Mouse (Mus musculus) yolk sac, embryonic 10.5 days (tissue): ENCODE data around the gene Gkn2.
A peak's percentile ranks its signal among the peaks of the same experiment; 100 is the strongest.

Experiments
- DNase-seq: peaks from one replicate; pipeline ENCODE4 v3.0.0-alpha.2; 2017; ENCODE audit warnings: low spot score

Gkn2 gene

GRCm38 (mm10) chr6:87373057-87373456 lies at the start of gene Gkn2:
Gene Gkn2, plus strand, starts transcription at chr6:87373357.
- no peak for DNase-seq

GRCm38 (mm10) chr6:87323381-87323780 lies 49.8 kb upstream of the Gkn2 start:
- no peak for DNase-seq

GRCm38 (mm10) chr6:87326932-87327331 lies 46.2 kb upstream of the Gkn2 start:
- DNase-seq = no peak

DNA sequence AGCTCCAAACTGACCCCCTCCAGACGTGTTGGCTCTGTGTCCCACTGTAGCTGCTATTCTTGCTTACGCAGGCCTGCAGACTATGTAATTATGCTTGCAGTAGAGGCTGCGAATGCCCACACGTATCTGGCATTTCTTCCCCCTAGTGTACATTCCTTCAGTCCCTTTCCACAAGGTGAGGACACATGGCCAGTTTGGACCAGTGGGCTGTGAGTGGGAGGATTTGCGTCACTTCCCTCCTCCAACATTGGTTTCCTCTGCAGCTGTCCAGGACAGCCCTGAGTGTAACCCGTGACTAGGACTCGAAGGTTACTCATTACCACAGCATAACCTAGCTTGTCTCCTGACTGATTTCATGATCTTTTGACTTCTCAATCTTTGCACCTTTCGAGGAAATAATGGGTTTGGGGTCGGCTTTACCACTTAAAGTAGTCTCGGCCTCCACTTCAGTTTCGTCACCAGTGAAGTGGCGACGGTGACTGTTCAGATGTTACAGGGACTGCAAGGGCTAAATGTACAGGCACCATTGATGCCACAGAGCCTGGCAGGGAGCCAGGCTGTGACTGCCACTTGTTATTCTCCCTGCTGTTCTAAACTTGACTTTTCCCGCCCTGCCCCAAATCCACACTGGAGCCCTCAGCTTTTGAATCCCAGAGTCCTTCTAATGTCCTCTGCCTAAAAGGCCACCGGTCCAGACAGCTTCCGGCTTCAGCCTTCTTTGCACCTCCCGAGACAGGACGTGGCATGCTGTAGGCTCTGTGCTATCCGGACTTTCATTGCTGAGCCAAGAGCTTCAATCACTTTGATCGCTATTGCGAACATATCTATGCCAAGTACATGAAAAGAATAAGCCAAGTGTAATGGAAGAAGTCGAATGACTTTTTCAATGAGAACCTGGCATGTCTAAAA lies 44.6 kb upstream of the Gkn2 start:
- DNase-seq = peak; percentile 45

DNA sequence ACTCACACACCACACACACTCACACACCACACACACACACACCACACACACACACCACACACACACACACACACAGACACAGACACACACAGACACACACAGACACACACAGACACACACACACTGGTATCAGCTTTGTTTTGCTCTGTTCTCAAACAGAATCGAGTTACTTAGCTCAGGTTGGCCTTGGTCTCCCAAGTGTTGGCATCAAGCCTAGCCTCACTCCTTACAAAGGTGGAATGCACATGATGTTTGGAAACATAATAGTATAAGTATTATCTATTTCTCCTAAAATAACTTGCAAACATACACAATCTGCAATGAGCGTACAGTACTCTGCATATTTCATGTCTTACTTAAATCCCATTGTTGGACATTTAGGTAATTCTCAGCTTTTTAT lies 40.8 kb upstream of the Gkn2 start:
- no peak for DNase-seq

- DNase-seq = no peak
These were observed 38.6 kb upstream of the Gkn2 start for GRCm38 (mm10) chr6:87334361-87335090.

- peak; percentile 57 for DNase-seq
These were observed 37.8 kb upstream of the Gkn2 start, which contains the start of gene Antxr1 for GRCm38 (mm10) chr6:87335091-87335934. Gene Antxr1, minus strand, starts transcription at chr6:87335821.

GRCm38 (mm10) chr6:87335935-87336295 lies 37.2 kb upstream of the Gkn2 start:
- DNase-seq = no peak

DNA sequence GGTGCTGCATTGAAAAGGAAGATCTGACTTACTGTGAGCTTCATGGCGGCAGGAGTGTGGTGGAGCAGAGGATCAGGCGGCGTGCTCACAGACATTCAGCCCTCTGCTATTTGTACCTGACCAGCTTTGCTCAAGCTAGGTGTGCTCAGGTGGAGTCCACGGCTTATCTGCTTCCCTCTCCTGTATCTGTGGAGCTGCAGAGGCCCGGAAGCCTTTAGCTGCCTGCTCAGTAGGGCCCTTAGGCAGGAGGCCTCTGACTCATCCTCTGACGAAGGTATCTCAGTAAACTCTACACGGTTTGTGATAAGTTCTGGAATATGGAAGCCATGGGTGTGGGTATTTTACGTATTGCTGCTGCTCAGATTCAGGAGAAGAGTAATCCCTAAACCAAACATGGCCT lies 22.3 kb upstream of the Gkn2 start, which contains the start of gene Gkn1:
Gkn1 (minus strand) TSS at position 114 of the 400 bp plus-strand sequence.
- DNase-seq = no peak

- no peak for DNase-seq
These were observed 18.7 kb upstream of the Gkn2 start for GRCm38 (mm10) chr6:87354441-87354840.

DNA sequence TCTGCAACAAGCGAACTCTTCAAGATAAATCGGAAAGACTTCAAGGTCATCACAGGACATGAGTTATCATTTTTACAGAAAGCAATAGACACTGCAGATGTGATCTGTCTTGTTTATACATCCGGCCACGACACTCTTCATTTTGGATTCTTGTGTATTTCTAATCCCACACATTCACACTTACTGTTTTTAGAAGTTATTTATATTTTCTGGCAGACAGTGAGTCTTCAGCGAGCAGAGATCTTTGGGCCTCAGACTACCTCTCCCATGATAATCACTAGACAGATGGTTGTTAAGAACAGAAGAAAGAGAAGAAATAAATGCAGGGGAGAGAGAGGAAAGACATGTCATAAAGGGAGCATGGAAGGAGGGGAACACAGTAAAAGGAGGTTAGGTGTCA lies 3.9 kb upstream of the Gkn2 start:
- no peak for DNase-seq

- no peak for DNase-seq
These were observed 11.0 kb downstream of the Gkn2 start for GRCm38 (mm10) chr6:87383926-87384691.

- DNase-seq = no peak
These were observed 11.6 kb downstream of the Gkn2 start for GRCm38 (mm10) chr6:87384761-87385160.

- DNase-seq = peak; percentile 35
These were observed 13.0 kb downstream of the Gkn2 start for GRCm38 (mm10) chr6:87386203-87386602.

- no peak for DNase-seq
These were observed 13.5 kb downstream of the Gkn2 start for GRCm38 (mm10) chr6:87386681-87387080.

DNA sequence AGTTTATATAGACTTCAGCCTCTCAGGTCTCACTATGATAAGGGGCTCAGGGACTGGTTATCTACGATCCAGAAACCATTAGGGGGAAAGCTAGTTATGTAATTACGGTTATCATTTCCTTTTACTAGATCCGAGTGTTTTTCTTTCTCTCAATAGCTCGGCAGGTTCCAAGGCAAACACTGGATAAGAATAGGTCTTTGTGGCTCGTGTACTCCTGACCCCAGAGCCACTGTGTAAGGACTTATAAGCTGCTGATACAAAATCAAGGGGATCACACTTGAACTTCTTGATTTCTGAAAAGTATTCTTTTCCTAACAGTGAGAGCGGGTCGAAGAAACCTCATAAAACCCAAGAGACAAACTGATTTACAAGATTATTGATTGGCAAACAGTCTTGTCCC lies 15.7 kb downstream of the Gkn2 start, which contains the start of gene Gkn3:
Gkn3 (minus strand) TSS at position 59 of the 400 bp plus-strand sequence.
- DNase-seq = no peak

- DNase-seq = peak; percentile 20
These were observed 16.4 kb downstream of the Gkn2 start for GRCm38 (mm10) chr6:87389455-87389989.

GRCm38 (mm10) chr6:87393466-87394205 lies 20.5 kb downstream of the Gkn2 start:
- DNase-seq = peak; percentile 42

DNA sequence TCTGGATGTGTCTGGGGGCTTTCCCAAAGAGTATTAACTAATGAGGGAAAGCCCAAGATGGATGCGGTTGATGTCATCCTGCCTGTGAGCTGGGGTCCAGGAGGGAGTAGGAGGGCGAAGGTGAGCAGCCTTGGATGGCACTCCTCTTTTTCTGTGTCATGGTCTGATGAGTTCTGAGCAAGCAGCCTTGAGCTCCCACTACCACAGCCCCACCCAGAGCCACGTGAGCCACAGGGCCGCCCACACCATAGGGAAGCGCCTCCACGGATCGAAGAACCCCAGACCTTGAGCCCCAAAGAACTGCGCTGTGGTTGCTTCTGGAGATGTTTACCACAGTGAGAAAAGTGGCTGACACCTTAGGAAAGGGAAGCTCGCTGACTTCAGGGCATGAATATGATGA lies 21.6 kb downstream of the Gkn2 start:
- no peak for DNase-seq

DNA sequence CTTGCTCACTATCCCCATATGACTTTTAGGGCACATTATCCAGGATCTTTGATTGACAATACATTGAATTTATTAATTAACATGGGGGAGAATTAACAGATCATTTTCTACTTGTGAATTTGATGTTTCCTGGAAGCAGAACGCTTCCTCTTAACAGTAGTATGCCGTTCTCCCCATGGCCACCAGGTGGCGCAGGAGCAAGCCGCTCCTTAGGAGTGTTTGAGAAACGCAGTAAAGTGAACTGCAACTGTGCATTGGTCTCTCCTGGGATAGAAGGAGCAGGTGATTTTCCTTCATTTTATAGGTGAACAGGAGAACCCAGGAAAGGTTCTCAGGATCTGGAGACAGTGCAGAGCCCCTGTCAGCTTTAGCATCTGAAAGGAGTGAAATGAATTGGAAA lies 26.0 kb downstream of the Gkn2 start:
- no peak for DNase-seq
